Mouse (Mus musculus) c-Kit-positive CD71-positive TER-119-negative erythroid progenitor cells, embryonic 14.5 days (primary cell): ENCODE measurements around the gene Nt5dc3.

ENCODE experiments used
- DNase-seq: peaks from one replicate; pipeline ENCODE4 v3.0.0-alpha.2; 2013; ENCODE audit warnings: low read depth

The Nt5dc3 gene

DNA sequence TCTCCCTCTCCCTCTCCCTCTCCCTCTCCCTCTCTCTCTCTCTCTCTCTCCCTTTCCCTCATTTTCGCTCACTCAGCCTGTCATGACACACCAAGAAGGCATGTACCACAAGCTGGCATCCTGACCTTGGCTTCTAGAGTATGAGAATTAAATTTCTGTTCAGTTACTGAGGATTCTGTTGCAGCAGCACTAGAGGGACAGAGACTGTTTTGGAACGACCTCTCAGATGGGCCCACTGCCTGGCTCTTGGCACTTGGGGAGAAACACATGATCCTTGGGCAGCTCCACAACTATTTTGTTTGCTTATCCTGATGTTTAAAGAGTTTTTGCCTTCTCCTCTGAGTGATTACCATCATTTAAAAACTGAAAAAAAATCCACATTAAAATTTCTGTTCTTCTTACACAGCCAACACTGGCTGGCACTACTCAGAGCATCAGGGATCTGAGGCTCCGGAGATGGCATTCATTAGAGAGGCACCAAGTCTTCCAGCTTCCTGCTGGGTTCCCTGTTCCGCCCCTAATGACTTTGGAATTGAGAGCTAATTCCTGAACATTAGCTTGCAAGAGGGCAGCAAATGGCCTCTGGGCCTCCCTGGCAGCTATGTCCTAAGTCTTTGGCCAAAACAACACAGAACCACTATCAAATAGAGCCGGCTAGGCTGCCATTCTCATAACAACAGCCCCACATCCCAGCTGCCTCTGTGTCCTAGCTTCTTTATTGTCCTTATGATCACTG, 101.4 kb downstream of the Nt5dc3 start:
- no peak for DNase-seq

DNA sequence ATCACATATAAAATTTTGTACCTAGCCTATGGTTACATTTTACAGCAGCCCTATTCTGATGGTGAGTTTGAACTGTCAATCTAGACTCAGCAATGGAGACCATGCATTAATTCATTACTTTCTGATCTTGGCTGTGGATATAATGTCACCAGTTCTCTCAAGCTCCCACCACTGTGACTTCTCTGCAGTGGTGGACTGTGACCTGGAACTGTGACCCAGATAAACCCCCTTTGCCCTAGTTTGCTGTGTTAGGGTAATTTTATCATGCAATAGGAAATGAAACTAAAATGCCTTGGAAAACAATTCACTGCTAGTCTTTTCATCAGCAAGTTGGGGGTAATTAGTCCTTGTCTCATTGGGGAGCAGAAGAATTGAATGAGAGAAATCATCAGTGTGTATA, 102.6 kb downstream of the Nt5dc3 start:
- DNase-seq = no peak

GRCm38 (mm10) chr10:86886434-86886833, 107.6 kb downstream of the Nt5dc3 start:
- DNase-seq = no peak
